Mouse (Mus musculus): ENCODE results near the gene Wdr77. TPM values are rescaled to one million over a fixed set of nuclear protein-coding genes. Genes with fewer than 3 reads are reported as not detected.
"Not testable (repeated sequence)": the region's sequence is repeated elsewhere in the genome, so short reads cannot be mapped to it uniquely, and the experiment has no call there.

Wdr77 gene
- total RNA-seq (2021): 10 to 100 TPM; 61.2 to 70.2 TPM

- intact Hi-C loops (cut with DNase I): no loop called here
- DNase-seq: peak; percentile 97
These were observed at the start of gene Wdr77 for GRCm38 (mm10) chr3:105958974-105959580. Gene Wdr77, plus strand, starts transcription at chr3:105959369.

DNA sequence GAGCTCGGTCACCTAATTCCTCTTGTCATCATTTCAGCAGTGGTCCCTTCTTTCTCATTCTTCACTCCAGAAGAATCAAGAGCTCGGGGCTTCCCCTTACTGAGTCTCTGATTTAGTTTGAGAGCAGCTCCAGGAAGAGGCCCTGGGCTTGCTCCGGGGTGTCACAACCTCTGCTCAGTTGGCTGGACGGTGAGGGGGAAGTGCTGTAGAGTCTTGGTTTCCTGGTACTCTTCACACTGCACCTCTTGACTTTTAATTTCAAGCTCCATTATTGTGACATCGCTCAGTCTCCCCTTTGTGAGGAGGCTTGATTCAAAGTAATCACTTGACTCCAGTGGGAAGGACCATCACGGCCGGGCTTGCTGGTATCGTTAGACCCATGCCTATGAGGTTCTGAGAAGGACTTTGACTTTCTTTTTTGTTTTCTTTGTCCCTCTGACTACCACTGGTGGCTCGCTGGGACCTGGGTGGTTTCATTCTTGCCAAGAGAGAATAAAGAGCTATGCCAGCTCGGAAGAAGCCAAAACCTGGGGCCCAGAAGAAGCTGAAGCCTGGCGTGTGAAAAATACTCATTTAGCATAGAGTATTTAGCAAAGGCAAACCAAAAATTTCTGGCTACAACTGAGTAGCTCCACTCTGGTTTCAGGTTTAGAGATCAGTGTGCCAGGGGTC, 48.5 kb upstream of the Wdr77 start:
- intact Hi-C loops (cut with DNase I): no loop called here

DNA sequence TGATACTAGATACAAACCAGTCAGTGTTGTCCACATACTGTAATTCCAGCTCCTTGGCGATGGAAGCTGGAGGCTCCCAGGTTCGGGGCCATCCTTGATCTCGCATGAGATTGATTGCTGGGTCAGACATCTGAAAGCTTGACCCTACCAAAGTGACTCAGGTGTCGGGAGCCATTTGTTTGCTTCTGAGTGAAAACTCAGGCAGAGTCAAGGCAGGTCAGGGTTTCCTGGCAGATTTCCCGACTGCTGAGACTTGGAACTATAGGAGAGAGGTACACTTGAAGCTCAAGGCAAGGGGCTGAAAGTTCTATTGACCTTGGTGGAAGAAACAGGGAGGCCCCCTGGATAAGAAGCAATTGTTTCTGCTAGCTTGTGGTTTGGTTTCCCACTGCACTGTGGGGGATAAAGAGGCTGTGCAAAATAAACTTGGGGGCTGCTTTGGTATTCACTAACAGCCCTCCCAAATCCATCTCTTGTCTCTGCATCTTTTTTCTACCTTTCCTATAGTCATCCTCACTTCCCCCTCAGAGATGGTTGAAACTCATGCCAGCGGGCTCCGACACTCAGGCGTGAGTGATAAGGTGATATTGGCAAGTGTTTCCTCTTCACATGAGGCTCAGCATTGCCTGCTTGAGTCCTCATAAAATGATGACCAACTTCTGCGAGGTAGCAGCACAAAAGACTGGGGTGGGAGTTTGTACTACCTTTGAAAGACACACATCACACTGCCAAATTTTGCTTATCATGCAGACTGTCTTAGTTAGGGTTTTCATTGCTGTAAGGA, 46.9 kb upstream of the Wdr77 start:
- intact Hi-C loops (cut with DNase I): no loop called here

More for the DNA sequence above, 48.5 kb upstream of the Wdr77 start:
- DNase-seq: no peak

DNA sequence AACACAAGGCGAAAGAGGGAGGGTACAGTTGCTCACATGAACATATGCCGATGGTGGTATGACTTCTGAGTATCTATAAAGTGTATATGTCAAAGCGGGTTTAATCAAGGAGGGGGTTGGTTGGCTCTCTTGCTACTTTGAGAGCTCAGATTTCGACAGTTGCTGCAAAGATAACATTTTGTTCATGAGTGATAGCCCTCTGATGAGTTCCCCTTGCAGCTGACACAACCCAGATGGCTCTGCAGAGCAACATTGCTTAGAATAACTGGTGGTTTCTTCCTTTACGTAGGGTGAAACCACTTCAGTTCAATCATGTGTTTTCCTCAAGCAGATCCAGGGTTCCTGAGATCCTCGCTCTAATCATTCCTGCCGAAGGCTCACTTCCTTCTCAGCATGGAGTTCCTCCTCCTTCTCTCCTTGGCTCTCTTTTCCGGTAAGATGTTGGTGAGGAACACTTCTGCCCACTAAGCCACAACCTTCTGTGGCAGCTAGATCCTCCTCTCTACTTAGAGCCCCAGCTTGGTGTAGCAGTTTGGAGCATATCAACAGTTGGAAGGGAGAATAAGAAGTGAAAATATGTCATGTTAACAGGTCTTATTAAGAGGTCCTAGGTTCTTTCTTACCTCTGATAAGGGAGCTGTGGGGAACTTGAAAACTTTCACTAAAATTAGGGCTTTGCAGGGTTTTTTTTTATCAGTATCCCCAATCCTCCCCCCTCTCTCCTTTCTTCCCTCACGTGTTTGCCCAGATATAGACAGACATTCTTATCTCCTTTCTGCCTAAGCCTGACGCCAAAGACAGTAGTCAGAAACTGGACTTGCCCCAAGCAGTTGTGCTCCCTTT, 45.1 kb upstream of the Wdr77 start:
- DNase-seq: no peak
- intact Hi-C loops (cut with DNase I): no loop called here

More for the DNA sequence above, 46.9 kb upstream of the Wdr77 start:
- DNase-seq: no peak

DNA sequence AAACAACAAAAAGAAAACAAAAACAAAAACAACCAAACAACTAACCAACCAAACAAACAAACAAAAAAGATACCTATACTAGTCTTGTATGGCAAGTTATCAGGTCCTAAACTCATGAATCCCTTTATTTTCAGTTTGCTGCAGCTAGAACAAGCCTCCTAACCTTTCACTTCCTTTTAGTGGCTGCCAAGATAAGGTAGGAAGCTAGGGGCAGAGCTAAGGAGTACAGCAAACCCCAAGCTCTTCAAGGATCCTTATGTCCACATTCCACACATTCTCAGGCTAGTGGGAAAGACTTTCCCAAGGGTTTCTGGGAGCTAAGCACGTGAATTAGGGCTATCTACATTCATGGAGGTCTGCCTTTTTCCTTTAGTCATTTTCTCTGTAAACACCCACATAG, 43.9 kb upstream of the Wdr77 start:
- intact Hi-C loops (cut with DNase I): no loop called here
- DNase-seq: no peak

DNA sequence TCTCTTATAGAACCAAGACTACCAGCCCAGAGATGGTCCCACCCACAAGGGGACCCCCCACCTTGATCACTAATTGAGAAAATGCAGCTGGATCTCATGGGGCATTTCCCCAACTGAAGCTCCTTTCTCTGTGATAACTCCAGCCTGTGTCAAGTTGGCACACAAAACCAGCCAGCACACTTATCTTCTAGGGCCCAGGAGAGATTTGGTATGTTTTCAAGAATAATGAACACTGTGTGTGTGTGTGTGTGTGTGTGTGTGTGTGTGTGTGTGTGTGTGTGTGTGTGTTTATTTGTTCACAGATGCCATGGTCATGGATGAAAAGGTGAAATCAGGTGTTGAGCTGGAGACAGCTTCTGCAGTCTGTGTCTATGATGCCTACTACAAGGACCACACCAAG, 42.7 kb upstream of the Wdr77 start:
- DNase-seq; intact Hi-C loops (cut with DNase I): not testable (repeated sequence)

DNA sequence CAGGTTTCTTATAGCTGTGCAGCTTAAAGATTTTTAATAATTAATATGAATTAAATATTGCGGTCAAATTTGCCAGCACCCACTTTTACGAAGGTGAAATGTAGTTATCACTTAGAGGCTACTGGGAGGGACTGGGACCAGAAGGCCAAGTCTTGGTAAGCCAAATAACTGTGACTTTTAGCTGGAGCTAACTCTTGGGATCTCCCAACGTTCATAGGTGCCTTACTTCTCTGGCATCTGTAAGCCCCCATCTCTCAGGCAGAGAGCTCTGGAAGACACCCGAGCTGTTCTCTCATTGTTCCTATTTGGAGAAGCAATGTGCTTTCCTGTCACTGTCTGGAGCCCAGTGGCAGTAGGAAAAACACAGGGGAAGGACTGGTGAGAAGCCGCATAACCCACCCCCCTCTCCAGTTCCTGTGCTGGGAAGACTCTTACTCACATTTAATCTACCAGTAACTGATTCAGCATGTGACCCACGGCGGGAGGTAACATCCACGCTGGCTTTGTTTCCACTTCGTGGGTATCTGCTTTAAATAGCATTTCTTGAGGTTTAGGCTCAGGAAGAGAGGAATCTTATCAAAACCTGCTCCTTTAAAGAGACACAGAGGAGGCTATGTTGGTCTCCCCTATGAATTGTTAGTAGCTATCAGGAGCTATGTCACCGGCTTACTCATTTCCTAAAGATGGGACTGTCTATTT, 41.4 kb upstream of the Wdr77 start:
- no peak for DNase-seq
- intact Hi-C loops (cut with DNase I): no loop called here

GRCm38 (mm10) chr3:105918355-105918745, 40.8 kb upstream of the Wdr77 start:
- DNase-seq: no peak
- intact Hi-C loops (cut with DNase I): no loop called here

GRCm38 (mm10) chr3:105920743-105921142, 38.4 kb upstream of the Wdr77 start:
- intact Hi-C loops (cut with DNase I); DNase-seq: not testable (repeated sequence)

DNA sequence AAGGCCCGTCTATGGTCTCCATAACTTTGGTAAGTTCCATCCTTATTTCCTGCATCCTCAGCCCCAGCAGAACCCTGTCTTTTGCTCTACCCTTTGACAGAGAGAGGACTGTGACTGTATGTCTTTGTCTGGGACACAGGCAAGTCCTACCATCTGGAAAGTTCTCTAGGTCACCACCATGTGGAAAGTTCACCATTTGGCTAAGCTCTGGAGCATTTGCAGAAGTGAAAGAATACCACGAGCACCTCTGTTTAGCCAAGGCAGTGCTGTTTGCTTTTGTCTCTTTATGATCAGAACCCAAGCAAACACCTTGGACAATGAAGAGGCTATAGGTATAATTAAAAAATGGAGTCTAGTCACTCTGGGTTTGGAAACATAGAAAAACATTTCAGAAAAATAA, 37.2 kb upstream of the Wdr77 start:
- DNase-seq: no peak
- intact Hi-C loops (cut with DNase I): no loop called here

DNA sequence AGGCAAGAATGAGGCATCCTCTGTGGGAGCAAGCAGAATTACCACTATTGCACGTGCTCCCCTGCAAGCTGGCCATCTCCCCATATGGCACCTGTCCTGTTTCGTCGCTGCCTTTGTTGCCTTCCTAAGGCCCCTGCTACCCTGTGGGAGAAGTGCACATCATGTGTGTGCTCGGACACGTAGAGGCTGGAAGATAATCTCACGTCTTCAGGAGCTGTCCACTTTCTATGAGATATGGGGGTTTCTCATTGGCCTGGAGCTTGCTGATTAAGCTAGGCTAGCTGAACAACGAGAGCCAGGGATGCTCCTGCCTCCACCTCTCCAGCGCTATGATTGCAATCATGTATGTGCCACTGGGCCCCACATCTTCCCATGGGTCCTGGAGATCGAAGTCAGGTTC, 34.6 kb upstream of the Wdr77 start:
- intact Hi-C loops (cut with DNase I): no loop called here
- no peak for DNase-seq

DNA sequence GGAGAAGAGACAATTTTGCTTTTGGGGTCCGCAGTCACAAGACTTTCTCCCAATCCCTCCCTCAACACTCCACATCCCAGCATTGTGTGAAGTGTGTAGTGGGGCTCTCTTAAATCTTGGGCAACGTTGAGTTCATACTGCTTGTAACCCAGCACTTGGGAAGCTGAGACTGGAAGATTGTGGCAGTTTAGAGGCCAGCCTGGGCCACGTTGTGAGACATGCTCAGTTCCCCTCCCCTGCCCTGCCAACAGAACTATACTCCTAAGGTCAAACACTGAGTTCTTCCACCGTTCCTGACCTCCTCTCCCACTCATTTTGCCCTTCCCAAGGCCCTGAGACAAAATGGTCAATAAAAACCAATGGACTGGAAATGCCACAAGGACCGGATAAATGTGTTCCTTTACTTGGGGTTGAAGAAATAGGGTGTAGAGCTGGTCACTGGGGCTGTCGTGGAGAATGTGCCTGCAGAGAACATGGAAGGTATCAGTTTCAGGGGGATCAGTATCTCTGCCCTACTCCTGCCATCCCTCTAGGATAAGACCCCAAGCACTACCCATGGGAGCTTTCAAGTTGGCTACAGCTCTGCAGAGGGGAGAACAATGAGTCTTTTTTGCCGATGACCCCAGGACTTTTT, 31.5 kb upstream of the Wdr77 start:
- no peak for DNase-seq
- intact Hi-C loops (cut with DNase I): no loop called here

DNA sequence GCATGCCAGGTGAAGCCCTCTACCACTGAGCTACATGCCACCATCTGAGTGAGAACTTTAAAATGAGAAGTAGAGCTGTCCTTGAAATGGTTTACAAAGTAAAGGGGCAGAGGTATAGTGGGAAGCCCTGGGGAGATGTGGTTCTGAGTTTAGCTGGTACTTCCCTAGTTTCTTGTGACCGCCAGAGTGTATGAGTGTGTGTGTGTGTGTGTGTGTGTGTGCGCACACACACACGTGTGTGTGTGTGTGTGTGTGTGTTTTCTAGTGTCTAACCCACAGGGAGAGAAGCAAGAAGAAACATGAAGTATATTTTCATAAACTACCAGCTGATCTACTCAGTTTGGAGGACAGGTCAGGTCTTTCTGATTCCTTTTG, 31.0 kb upstream of the Wdr77 start:
- DNase-seq: no peak
- intact Hi-C loops (cut with DNase I): no loop called here

DNA sequence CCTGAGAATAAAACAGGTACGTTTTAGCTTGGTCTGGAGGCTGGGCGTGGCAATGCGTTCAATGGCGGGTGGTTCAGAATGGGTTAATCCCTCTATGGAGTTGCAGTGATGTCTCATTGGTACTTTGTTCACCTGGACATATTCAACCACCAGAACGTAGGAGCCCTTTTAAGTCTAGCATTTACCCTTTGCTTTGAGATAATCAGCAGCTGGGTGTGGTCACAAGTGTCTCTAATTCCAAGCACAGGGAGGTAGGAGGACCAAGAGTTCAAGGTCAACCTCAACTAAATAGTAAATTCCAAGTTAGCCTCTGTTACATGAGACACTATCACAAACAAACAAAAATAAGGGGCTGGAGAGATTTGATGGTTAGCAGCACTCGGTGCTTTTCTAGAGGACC, 30.4 kb upstream of the Wdr77 start:
- intact Hi-C loops (cut with DNase I): no loop called here
- no peak for DNase-seq

GRCm38 (mm10) chr3:105929821-105930220, 29.3 kb upstream of the Wdr77 start:
- no peak for DNase-seq
- intact Hi-C loops (cut with DNase I): no loop called here

GRCm38 (mm10) chr3:105931095-105931494, 28.1 kb upstream of the Wdr77 start:
- no peak for DNase-seq
- intact Hi-C loops (cut with DNase I): no loop called here

- no peak for DNase-seq
- intact Hi-C loops (cut with DNase I): no loop called here
These were observed 26.7 kb upstream of the Wdr77 start, which contains the start of gene I830077J02Rik for GRCm38 (mm10) chr3:105932240-105933071. Gene I830077J02Rik, minus strand, starts transcription at chr3:105932664.

DNA sequence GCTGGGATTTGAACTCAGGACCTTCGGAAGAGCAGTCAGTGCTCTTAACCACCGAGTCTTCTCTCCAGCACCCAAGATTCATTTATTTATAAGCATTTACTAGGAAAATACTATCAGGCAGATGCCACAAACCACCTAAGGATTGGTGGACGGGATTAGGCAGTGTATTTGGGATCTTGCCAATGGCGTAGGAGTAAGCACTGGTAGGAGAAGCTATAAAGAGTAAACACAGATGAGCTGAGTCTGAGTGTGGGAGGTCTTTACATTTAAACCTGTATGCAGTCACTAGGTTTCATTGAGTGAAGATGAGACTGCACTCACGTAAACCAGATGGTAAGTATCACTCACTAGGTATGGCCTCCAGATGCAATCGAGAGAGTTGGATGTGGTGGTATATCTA, 25.2 kb upstream of the Wdr77 start:
- DNase-seq: no peak
- intact Hi-C loops (cut with DNase I): no loop called here

GRCm38 (mm10) chr3:105935033-105935432, 24.1 kb upstream of the Wdr77 start:
- intact Hi-C loops (cut with DNase I): no loop called here
- DNase-seq: peak; percentile 29

Measured in left cerebral cortex, postnatal 4 days (tissue).